Mouse (Mus musculus) limb, embryonic 14.5 days (tissue): ENCODE data around the gene Anks1b. TPM values are rescaled to one million over a fixed set of nuclear protein-coding genes. Genes with fewer than 3 reads are reported as not detected.

Source experiments
- ATAC-seq: fragments of 200-750 bp; cut with Nextera tagmentation; 2 replicates; pipeline ENCODE4 v1.8.0; 2017; ENCODE audit warnings: low read depth, moderate number of reproducible peaks, moderate TSS enrichment; ENCODE audit not compliant: low FRiP score
- DNase-seq: peaks from one replicate; pipeline ENCODE4 v3.0.0-alpha.2; 2015; ENCODE audit warnings: low spot score
- H3K27ac ChIP-seq: fragments of 300-500 bp; sonication (generic); replicated peaks from 2 replicates; pipeline ENCODE4 v1.5.1; 2014; ENCODE audit warnings: low read depth, mild to moderate bottlenecking, low read length, moderate library complexity, mixed read lengths
- H3K27me3 ChIP-seq: fragments of 300-500 bp; sonication (generic); 2 replicates; pipeline ENCODE4 v1.6.1; 2014; ENCODE audit warnings: low read length, mixed read lengths; ENCODE audit not compliant: control insufficient read depth, insufficient read depth
- H3K36me3 ChIP-seq: fragments of 300-500 bp; sonication (generic); 2 replicates; pipeline ENCODE4 v1.6.1; 2014; ENCODE audit warnings: mild to moderate bottlenecking, low read length, moderate library complexity, mixed read lengths; ENCODE audit not compliant: control insufficient read depth, insufficient read depth
- H3K4me1 ChIP-seq: fragments of 300-500 bp; sonication (generic); 2 replicates; pipeline ENCODE4 v1.6.1; 2014; ENCODE audit warnings: antibody characterized with exemption, low read length, mixed read lengths; ENCODE audit not compliant: control insufficient read depth, insufficient read depth
- H3K4me2 ChIP-seq: fragments of 300-500 bp; sonication (generic); replicated peaks from 2 replicates; pipeline ENCODE4 v1.6.1; 2014; ENCODE audit warnings: low read depth, mild to moderate bottlenecking, low read length, moderate library complexity; ENCODE audit not compliant: severe bottlenecking
- H3K4me3 ChIP-seq: fragments of 300-500 bp; sonication (generic); replicated peaks from 2 replicates; pipeline ENCODE4 v1.5.1; 2014; ENCODE audit warnings: low read length
- H3K9ac ChIP-seq: fragments of 300-500 bp; sonication (generic); 2 replicates; pipeline ENCODE4 v1.6.1; 2014; ENCODE audit warnings: mild to moderate bottlenecking, low read depth, low read length, moderate library complexity; ENCODE audit not compliant: severe bottlenecking
- H3K9me3 ChIP-seq: fragments of 300-500 bp; sonication (generic); 2 replicates; pipeline ENCODE4 v1.6.1; 2016; ENCODE audit warnings: low read length; ENCODE audit not compliant: control insufficient read depth
- POLR2A ChIP-seq: fragments of 200-500 bp; IDR thresholded peaks from 2 replicates; pipeline ENCODE4 v1.8.0; 2012; ENCODE audit warnings: inconsistent platforms, mild to moderate bottlenecking, moderate library complexity, borderline replicate concordance; ENCODE audit not compliant: insufficient read depth, insufficient read length; ENCODE audit errors: extremely low read depth
- WGBS: fragments of 180-500 bp; shearing (Covaris S2); extraction: QIAGEN DNeasy Blood & Tissue Kit; methylation state at CpG from one replicate; pipeline ENCODE4 v1.1.7; 2014; 5-methylcytosine and 5-hydroxymethylcytosine counted together
- polyA plus RNA-seq, 2 experiments: library from polyadenylated mRNA; depleted of rRNA in 1 of 2; stranded (reverse) in 1 of 2; unstranded in 1 of 2; fragments of >200 nt; fragmentation: Nextera tagmentation in 1 of 2; extraction: Ambion mirVana in 1 of 2; gene quantifications; 2 replicates each; pipeline versions ENCODE4 v1.2.1 to v1.2.3; 2012 to 2014

Anks1b gene
- polyA plus RNA-seq, 2 experiments: 2.6 to 4.3 TPM

DNA sequence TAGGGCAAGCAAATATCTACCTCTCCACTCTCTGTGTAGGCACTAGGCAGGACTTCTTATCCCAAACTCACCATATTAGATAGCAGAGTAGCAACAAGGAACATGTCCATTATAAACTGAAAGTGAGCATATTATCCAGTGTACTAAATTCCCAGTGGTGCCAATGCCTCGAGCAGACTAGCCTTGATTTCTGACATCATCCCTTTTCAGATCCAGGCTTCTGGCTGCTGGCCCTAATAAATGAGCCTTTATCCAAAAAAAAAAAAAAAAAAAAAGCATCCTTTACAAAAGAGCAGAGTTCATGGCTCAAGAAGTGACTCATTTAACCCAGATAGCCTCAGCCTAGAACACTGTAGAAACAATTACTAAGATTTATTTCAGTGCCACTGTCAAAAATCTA lies 568.3 kb downstream of the Anks1b start:
- H3K36me3 ChIP-seq: no peaks in the 10 kb centered on the region
- ATAC-seq: no peak
- no peak for TF ChIP-seq POLR2A
- no peaks in the 10 kb centered on the region for H3K27me3 ChIP-seq
- WGBS: 51% methylated on average over 1 of the region's 1 CpGs
- H3K27ac ChIP-seq: no peak overlapping the region
- no peak overlapping the region for H3K4me2 ChIP-seq
- H3K4me1 ChIP-seq: no peaks in the 10 kb centered on the region
- no peak for DNase-seq
- no peaks in the 10 kb centered on the region for H3K9me3 ChIP-seq
- no peak overlapping the region for H3K4me3 ChIP-seq
- H3K9ac ChIP-seq: no peak overlapping the region

- no peaks in the 10 kb centered on the region for H3K9me3 ChIP-seq
- no peak overlapping the region for H3K27ac ChIP-seq
- ATAC-seq: no peak
- no peak for DNase-seq
- H3K27me3 ChIP-seq: no peaks in the 10 kb centered on the region
- no peak for TF ChIP-seq POLR2A
- no peaks in the 10 kb centered on the region for H3K36me3 ChIP-seq
- no peak overlapping the region for H3K4me3 ChIP-seq
- whole genome bisulfite sequencing: 74% methylated on average over 2 of the region's 2 CpGs
- H3K9ac ChIP-seq: no peak overlapping the region
- H3K4me1 ChIP-seq: no peaks in the 10 kb centered on the region
- H3K4me2 ChIP-seq: no peak overlapping the region
Measured at GRCm38 (mm10) chr10:90464906-90465305, 591.6 kb downstream of the Anks1b start.

DNA sequence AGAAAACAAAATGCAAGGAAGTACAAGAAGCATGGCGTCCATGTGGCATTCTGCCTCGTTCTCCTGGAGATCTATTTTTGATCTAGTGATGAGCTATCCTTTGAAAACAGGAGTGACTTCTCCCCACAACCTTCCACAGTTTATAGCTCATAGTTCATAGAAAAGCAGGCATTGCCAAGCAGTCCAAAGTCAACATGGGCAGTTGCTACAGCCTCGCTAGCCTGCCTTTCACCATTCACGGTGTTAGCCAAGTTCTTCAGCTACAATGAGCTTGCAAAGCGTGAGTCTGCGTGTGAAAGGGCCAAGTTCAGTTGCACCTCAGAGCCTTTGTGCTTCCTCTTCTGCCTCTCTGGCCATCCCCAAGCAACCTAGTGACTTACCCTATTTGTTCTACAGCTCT lies 592.1 kb downstream of the Anks1b start:
- Histone ChIP-seq H3K4me2 (no peak overlapping the region), H3K27ac (no peak overlapping the region), H3K9me3 (no peaks in the 10 kb centered on the region), H3K9ac (no peak overlapping the region), H3K4me1 (no peaks in the 10 kb centered on the region), H3K27me3 (no peaks in the 10 kb centered on the region), H3K36me3 (no peaks in the 10 kb centered on the region), H3K4me3 (no peak overlapping the region)
- DNase-seq (no peak), ATAC-seq (no peak)
- TF ChIP-seq POLR2A: no peak
- 89% methylated on average over 6 of the region's 6 CpGs for WGBS

GRCm38 (mm10) chr10:90467546-90467945 lies 594.2 kb downstream of the Anks1b start:
- H3K4me3 ChIP-seq: no peak overlapping the region
- H3K4me1 ChIP-seq: no peaks in the 10 kb centered on the region
- H3K4me2 ChIP-seq: no peak overlapping the region
- no peak overlapping the region for H3K9ac ChIP-seq
- H3K9me3 ChIP-seq: no peaks in the 10 kb centered on the region
- no peak for ATAC-seq
- H3K27ac ChIP-seq: no peak overlapping the region
- H3K27me3 ChIP-seq: no peaks in the 10 kb centered on the region
- 65% methylated on average over 1 of the region's 1 CpGs for WGBS
- no peaks in the 10 kb centered on the region for H3K36me3 ChIP-seq
- DNase-seq: no peak
- no peak for TF ChIP-seq POLR2A

- ATAC-seq: no peak
- WGBS: 74% methylated on average over 7 of the region's 7 CpGs
Measured at GRCm38 (mm10) chr10:90493436-90493835, 620.1 kb downstream of the Anks1b start.

More at GRCm38 (mm10) chr10:90493436-90493835, 620.1 kb downstream of the Anks1b start:
- DNase-seq: no peak
- Histone ChIP-seq H3K4me3 (no peak overlapping the region), H3K4me1 (no peaks in the 10 kb centered on the region), H3K36me3 (no peaks in the 10 kb centered on the region), H3K4me2 (no peak overlapping the region), H3K9ac (no peak overlapping the region), H3K27ac (no peak overlapping the region), H3K9me3 (no peaks in the 10 kb centered on the region), H3K27me3 (no peaks in the 10 kb centered on the region)
- TF ChIP-seq POLR2A: no peak
